Mouse (Mus musculus): ENCODE results near the gene Mapk3.

- TF ChIP-seq CTCF (IDR thresholded peaks at IDR 0.05; ENCODE audit: insufficient read depth, low read length): no peak
- TF ChIP-seq POLR2A (IDR thresholded peaks at IDR 0.05; ENCODE audit: borderline replicate concordance, extremely low read depth, low read depth, low read length): no peak
These were observed 23.3 kb upstream of the Mapk3 start for GRCm38 (mm10) chr7:126736122-126736521.

Measured in lung, adult 2 months (tissue).